Mouse (Mus musculus) layer of hippocampus, postnatal 14 days (tissue): ENCODE measurements around the gene Tbxa2r. TPM values are rescaled to one million over a fixed set of nuclear protein-coding genes. Genes with fewer than 3 reads are reported as not detected.
A peak's percentile ranks its signal among the peaks of the same experiment; 100 is the strongest.

Experiments
- DNase-seq, 2 experiments: peaks; one replicate each; pipeline ENCODE4 v3.0.0; 2021 to 2022; ENCODE audit warnings: low spot score in 2 of 2, mixed read lengths in 1 of 2
- total RNA-seq, 2 experiments: library from RNA; stranded (reverse); gene quantifications; 2 replicates each; pipeline ENCODE4 v1.2.3; 2021

Tbxa2r gene
- total RNA-seq, 2 experiments from 2014 or later: 1.8 to 2.2 TPM

DNA sequence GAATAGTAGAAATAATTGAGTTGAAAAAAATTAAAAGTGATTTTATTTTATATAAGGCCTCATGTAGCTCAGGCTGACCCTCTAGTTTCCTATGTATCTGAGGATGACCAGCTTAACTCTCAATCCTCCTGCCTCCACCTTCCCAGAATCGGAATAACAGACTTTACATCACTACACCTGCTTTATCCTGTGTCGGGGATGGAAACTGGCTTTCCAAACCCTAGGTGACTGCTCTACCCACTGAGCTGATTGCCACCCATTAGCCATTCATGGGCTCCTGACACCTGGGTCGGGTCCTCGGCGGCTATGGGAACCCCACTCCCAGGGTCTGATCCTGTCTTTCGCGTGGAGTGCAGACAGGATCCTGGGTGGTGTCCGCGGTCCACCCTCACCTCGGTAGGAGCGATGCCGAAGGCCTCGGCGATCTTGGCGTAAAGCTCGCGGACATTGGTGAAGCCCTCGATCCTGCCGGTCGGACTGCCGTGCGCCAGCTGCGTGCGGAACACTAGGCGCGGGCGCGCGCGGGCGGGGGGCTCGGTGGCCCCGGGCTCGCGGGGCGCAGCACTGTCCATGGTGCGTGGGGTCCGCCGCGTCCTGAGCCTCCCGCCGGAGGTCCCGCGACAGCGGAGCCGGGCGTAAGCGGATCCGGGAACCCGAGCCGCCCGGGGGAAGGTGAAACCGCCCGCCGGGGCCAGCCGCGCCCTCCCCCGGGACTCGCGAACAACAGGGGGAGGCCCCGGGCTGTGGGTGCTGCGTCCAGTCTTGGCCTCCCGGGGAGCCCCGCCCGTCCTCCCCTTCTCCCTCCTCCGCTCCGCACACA lies 14.4 kb downstream of the Tbxa2r start, which contains the start of gene Gipc3:
Gene Gipc3, minus strand, starts transcription at position 581 of the 820 bp plus-strand sequence.
- DNase-seq: no peak

GRCm38 (mm10) chr10:81344421-81345161 lies 16.1 kb downstream of the Tbxa2r start:
- DNase-seq: no peak

DNA sequence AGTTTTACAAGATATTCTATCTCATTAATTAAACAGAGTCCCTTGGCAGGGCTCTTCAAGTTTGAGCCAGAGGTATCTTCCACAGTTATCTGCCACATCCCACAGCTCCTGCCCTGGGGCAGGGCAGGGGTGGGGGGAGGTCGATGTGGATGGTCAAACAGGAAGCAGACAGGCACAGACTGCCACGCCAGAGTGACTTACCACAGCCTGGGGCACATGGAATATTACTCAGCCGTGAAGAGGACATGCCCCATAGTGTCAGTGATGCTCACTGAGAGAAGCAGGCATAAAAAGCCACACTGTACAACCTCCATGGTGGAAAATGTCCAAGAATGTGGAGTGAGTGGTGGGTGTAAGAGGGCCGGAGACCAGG lies 16.6 kb downstream of the Tbxa2r start:
- DNase-seq: no peak

- DNase-seq: no peak
These were observed 18.0 kb downstream of the Tbxa2r start for GRCm38 (mm10) chr10:81346453-81347067.

DNA sequence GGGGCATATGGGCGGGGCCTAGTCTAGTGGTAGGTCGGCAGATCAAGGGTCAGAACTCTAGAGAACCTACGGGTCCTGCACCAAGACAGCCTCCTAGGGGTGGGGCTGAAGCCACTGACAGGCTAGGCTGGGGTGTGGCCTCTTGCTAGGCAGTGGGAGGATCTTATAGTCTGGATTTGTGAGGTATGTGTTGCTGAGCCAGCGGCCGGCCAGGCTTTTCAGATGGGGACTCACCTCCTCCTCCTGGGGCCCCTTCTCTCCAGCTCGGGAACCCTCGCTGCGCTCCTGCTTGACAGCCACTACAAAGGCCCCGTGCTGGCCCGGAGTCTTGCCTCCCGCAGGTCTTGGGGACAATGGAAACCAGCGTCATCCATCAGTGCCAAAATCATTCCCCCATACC lies 20.6 kb downstream of the Tbxa2r start:
- DNase-seq: no peak

DNA sequence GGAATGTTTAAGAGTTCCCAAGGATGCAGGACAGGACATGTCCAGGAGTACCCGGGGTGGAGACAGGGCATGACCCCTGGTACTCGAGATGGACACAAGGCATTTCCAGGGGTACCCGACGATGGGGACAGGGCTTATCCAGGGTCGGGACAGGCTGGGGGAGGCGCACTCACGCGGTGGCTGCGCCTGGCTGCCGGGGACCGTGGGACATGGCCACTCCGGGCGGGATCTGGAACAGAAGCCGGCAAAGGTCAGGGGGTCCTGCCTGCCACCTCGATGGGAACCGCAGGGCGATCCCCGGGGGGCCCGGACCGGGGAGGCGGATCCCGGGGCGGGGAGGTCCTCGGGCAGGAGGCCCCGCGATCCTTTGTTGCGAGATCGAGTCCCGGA lies 21.4 kb downstream of the Tbxa2r start:
- no peak for DNase-seq

DNA sequence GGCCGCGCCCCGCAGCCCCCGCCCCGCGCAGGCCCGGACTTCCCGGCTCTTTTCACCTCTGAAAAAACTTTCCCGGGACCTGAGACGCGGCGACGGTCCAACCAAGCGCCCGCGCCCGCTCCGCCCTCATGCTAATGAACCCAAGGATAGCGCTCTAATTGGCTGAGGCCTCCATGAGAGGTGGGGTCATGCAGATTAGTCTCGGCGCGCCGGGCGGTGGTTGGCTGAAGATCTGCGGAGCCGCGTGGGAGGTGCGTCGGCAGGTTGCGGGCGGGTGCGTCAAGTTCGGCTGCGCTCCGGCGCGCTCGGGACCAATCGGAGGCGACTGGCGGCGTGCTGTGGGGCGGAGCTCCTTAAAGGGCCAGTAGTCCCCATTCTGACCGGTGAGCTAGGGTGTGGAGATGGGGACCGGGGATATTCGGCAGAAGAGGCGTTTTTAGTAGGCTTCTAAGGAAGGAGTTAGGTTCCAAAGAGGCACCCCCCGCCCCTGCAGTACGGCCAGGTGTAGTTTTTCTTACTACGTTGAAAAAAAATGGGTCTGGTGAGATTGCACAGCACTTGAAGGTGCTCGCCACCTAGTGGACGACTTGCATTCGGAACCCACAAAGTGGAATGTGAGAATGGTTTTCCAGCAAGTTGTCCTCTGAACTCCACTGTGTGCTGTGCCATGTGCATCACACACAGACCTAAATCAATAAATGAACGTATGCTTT lies 22.0 kb downstream of the Tbxa2r start, which contains the start of gene Hmg20b:
Gene Hmg20b, minus strand, starts transcription at position 130 of the 713 bp plus-strand sequence.
- DNase-seq: peak; percentile 99

DNA sequence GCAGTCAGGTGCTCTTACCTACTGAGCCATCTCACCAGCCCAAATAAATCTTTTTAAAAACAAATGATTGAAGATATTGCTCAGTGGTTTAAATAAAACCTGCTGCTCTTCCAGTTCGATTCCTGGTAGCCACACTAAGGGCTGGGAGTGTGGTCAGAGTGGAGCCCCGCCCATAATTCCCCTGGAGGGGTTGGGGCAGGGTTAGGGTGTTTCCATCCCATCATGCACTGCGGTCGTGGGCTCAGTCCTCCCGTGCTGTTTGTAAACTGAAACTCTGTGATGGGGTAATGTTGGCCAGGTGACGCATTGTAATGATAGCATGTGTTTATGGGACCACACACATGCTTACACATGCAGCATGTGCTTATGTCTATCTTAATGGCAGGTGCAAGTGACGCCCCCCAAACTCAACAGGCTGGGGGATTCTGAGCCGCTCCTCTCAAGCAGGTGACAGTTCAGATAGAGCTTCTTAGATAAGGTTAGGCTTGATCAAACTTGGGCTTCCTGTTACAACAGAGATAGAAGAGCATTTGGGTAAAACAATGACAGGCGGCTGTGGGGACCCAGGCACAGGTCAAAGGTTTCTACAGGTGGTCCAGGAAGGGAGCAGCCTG lies 23.3 kb downstream of the Tbxa2r start:
- no peak for DNase-seq

DNA sequence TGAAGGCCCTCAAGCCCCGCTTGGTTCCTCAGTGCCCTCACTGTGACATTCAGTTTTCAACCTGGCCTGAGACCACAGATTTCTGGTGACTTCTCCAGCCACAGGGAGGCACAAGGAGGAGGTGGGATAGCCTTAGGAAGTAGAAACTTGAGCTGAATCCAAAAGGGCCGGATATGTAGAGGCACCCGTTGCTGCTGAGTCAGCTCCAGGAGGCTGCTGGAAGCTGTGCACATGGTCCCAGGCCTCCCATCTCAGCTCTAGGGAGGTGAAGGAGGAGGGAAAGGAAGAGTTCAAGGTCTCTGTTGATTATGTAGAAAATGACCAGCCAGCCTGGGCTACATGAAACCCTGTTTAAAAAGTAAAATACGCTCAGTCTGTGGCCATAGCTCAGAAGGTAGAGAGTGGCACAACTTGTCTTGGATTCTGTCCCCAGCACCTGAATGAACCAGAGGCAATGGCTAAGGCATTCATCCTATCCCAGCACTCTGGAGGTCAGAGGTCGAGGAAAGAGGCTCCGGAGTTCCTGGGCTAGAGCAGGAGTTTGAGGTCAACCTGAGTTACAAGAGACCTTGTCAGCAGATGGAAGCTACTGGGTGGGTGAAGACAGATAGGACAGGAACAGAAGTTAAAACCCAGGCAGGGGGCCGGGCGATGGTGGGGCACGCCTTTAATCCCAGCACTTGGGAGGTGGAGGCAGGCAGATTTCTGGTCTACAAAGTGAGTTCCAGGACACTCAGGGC lies 26.4 kb downstream of the Tbxa2r start:
- no peak for DNase-seq

- no peak for DNase-seq
These were observed 27.0 kb downstream of the Tbxa2r start for GRCm38 (mm10) chr10:81355533-81355932.

- DNase-seq: no peak
These were observed 27.9 kb downstream of the Tbxa2r start for GRCm38 (mm10) chr10:81356352-81356990.

DNA sequence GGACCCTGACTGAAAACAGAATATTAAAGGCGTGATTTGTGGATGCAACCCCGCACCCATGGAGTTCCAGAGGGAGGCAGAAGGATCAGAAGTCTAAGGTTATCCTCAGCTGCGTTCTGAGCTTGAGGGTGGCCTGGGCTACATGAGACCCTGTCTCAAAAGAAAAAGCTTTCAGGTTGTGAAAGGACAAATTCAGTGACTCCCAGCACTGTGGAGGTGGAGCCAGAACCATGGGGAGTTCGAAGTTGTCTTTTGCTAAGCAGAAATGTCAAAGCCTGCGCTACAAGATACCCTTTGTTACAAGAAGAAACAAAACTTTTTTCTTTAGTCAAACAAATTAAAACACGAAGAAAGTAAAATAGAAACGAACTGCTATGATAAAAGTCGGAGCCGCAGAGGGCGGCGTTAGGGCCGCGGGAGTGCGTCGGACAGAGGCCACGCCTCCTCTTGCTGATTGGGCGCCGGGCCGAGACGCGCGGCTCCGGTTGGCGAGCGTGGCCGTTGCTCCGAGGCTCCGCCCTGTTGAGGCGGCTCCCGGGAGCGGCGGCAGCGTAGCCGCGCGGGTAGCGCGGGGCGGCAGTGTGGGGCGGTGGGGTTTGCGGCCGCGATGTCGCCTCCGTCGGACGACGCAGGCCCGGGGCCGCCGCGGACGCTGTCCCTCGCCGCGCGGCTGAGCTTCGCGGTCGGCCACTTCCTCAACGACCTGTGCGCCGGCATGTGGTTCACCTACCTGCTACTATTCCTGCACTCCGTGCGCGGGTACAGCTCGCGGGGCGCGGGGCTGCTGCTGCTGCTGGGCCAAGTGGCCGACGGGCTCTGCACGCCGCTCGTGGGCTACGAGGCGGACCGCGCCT lies 28.7 kb downstream of the Tbxa2r start, which contains the start of gene Mfsd12:
Gene Mfsd12, plus strand, starts transcription at position 501 of the 854 bp plus-strand sequence.
- DNase-seq: peak; percentile 89 to 94

GRCm38 (mm10) chr10:81358209-81358608 lies 29.7 kb downstream of the Tbxa2r start:
- DNase-seq: no peak

GRCm38 (mm10) chr10:81358841-81359240 lies 30.3 kb downstream of the Tbxa2r start:
- no peak for DNase-seq

- no peak for DNase-seq
These were observed 32.2 kb downstream of the Tbxa2r start for GRCm38 (mm10) chr10:81360721-81361120.

GRCm38 (mm10) chr10:81362336-81362949 lies 33.9 kb downstream of the Tbxa2r start:
- no peak for DNase-seq

GRCm38 (mm10) chr10:81363436-81364346 lies 35.2 kb downstream of the Tbxa2r start:
- no peak for DNase-seq
